Mouse (Mus musculus) embryo, embryonic 11 days (tissue): ENCODE results near the gene Smap2.
"Not testable (repeated sequence)": the region's sequence is repeated elsewhere in the genome, so short reads cannot be mapped to it uniquely, and the experiment has no call there.

ENCODE experiments used
- DNase-seq: peaks from one replicate; pipeline ENCODE4 v3.0.0-alpha.2; 2015

The Smap2 gene

DNA sequence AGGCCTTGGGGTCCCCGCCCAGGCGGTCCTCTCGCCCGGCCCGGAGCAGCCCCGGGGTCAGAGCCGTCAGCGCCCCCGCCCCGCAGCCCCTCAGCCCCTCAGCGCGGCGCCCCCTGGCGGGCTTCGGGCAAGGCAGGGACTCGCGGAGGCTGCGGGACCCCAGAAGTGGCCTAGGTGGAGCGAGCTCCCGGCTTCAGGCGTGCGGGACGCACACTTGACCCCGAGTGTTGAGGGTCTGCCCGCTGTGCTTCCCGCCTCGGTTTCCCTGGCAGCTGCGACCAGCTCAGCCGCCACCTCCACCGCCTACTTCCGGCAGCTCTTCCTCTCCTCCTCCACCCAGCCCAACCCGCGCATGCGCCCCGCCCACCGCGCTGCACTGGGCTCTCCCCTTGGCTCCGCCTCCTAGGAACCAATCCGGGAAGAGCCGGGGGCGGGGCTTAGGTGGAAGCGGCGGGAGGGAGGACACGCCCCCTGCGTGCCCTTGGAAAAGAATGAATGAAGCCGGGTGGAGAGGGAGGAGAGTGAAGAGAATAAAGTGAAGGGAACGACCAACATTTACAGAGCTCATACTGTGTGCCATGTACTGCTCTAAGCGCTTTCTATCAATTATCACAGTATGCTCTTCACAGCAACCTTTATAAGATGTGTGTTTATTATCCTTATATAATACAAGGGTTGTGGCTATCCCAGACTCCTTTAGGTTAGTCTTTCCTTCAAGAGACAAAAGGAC lies at the start of gene Smap2:
Gene Smap2, minus strand, starts transcription at position 320 of the 730 bp plus-strand sequence.
- DNase-seq, result peak; percentile 100

DNA sequence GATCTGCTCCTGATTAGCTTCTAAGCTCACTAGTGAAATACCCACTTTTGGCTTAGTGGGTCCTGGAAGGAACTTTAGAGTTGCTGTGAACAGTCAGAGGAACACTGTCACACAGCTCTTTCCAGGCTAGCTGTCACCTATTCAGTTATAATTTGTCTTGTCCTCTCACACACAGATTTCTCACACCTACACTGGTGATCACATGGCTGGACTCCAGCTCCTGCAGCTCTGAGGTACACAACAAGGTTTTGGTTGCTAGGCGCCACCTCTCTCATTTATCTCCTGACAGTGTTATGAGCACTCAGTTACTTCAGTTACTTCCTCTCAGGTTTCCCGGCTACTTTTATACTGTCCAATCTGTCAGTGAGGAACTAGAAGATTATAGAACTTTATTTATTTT lies 48.3 kb upstream of the Smap2 start:
- DNase-seq, result no peak

DNA sequence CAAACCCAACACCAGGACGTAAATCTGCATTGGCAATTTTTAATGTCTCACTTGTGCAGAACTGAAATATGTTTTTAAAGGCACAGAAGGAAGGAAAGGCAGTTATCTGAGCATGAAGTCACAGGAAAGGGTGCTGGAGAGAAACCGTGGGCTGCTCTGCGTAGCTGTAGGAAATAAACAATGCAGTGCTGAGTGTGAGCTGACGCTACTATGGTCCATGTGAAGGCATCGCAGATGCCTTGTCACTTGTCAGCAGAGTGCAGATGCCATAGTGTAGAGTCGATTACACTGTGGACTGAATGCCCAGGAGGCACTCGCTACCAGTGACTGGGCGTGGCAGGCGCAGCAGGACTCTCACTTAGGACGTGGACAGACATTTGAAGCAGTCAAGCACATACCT lies 42.2 kb upstream of the Smap2 start:
- not testable (repeated sequence) for DNase-seq

DNA sequence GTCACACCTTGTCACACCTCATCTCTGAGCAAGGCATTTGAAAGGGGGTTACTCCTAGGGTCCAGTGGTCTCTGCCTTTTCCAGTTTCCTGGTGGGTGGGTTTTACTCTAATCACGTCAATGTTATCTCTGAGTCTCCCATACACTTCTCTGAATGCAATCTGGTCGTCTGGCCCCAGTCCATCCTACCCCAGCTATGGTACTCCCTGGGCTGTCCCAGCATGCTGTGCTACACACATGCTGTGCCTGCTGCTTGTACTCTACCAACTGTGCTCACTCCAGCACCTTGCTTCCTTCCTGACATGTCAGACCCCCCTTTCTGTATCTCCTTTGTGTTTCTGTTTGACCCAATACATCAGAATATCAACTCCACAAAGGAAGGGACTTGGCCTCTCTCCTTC lies 40.0 kb upstream of the Smap2 start:
- no peak for DNase-seq

DNA sequence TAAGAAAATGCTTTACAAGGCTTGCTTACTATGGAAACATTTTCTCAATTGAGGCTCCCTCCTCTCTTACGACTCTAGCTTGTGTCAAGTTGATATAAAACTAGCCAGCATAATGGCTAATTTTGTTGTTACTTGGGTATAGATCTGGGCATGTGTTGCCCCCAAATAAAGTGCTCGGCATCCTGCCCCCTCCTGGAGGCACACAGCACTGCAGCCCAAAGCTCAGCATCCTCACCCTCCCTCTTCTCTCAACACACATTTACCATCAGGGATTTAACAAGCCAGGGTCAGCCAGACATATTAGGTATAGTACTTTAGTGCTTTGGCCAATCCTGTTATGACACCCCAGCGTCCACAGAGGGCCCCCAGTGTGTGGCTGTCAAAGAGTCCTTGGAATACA lies 39.3 kb upstream of the Smap2 start:
- DNase-seq, result peak; percentile 10

DNA sequence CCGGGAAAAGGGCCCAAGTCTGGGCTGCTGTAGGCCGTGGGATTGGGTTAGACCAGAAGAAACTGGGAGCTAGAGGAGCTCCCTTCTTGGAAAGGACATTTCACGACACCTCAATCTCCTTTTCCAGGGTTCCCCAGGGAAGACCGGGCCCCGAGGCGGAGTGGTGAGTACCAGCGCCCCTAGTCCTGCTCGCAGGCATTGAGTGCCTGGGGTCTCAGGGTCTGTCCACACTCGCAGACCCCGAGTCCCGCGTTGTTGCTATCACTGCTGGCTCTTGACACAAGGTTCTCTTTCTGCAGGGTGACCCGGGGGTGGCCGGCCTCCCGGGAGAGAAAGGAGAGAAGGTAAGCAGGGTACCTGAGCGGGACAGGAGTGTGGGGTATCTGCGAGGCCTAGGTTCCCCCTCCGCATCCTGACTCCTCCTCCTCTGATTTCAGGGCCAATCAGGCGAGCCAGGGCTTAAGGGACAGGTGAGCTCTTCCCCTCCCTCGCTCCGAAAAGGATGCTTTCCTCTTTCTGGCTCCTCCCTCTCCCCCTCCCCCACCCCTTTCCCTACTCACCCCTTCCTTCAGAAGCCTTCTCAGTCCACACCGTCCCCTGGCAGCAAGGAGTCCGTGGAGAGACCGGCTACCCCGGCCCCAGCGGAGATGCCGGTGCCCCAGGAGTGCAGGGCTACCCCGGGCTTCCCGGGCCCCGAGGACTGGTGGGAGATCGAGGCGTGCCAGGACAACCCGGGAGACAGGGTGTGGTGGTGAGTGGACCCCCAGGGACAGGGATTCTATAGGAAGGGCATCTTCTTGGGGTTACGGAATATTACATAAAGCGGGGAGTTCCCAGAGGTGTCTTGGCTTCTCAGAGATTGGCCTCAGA lies 35.6 kb upstream of the Smap2 start:
- DNase-seq, result peak; percentile 22

DNA sequence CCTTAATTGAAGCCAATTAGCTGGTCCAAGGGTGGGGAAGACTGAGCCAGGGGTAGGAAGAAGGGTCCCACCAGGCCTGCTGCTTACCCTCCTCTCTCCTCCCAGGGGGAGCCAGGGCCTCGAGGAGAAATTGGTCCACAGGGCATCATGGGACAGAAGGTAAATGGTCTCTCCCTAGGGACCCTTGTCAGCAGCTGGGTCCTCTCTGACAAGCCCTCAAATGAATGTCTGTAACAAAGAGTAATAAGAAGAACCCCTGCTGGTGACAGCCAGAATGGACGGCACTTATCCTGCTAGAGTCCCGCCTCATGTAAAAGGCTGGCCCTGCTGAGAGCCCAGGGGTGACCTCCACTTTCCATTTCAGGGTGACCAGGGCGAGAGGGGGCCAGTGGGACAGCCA lies 34.8 kb upstream of the Smap2 start:
- DNase-seq, result peak; percentile 29

DNA sequence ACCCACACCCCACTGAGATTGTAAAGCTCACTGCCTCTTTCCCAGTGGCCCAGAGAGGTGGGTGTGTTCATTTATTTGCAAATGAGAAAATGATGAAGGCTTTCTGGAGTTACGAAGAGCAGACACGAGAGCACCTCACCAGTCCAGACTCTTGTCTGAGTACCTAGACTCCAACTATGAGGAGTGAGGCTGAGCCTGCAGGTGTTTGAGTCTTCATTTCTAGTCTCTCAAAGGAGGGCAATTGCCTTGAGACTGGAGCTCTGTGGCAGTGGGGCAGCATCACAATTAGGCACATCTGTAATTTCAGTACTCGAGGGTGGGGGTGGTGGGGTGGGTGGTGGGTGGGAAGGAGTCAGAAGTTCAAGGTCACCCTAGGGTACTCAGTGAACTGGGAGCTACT lies 25.9 kb upstream of the Smap2 start:
- no peak for DNase-seq

DNA sequence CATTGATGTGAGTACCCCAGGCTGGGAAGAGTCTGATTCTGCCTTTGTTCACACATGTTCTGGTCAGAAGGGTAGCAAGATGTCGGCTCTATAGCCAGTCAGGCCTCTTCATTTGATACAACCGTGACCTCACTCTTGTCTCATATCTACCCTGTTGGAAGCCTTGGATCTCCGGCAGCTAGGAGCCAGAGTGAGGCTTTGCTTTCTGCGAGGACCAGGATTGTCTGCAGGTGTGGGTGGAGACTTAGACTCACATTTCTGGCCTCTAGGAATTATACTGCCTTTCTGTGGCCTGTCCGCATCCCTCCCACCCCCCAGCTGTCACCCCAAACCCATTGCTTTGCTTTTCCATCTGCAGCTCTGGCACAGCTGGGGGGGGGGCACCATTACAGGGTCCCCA lies 25.4 kb upstream of the Smap2 start:
- DNase-seq, result no peak

DNA sequence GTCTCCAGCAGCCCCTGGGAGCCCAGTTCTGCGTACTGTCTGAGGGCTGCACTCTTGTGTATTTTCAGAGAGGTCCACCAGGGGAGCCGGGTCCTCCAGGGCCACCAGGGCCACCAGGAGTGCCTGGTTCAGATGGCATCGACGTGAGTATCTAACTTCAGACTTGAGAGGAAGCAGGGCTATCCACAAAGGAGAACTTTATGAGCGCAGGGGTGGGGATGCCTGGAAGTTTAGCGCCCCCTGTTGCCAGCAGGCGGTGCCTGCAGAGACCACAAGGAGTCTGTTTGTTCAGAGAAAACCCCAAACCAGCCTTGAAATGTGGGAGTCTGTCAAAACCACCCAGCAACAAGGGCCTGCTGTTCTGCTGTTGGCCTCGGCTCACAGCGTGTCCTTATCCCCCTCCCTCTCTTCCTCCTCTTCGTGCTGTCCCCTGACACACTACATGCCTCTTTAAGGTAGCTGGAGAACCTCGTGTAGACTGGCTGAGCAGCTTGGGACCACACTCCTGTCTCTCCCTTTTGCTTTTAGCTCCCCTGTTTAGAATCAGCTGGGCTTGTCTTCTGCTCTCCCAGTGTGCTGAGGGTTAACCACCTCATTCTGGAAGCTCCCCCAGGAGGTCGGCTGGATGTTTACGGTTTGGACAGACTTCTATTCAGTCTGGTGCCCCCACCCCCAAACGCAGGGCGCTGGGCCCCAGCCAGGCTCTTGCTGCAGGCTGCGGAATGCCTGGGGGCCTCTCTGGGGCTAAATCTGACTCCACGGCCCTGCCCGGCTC lies 24.0 kb upstream of the Smap2 start:
- DNase-seq, result peak; percentile 81

DNA sequence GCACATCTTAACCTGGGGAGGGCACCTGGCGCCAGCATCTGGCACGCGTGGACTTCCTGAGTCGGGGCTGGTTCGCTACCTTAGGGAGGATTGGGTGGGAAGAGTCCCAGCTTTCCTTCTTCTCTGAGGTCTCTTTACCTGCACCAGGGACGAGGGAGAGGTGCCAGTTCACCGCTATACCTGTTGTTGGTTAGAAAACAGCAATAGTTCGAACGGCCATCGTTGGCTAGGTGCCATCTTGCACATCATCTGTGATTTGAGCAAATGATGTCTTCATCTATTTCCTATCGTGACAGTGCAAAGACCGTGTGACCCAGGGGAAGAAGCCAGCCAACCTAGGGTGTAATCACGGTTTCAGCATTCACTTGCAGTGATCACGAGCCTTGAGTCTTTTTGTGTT lies 23.3 kb upstream of the Smap2 start:
- no peak for DNase-seq

DNA sequence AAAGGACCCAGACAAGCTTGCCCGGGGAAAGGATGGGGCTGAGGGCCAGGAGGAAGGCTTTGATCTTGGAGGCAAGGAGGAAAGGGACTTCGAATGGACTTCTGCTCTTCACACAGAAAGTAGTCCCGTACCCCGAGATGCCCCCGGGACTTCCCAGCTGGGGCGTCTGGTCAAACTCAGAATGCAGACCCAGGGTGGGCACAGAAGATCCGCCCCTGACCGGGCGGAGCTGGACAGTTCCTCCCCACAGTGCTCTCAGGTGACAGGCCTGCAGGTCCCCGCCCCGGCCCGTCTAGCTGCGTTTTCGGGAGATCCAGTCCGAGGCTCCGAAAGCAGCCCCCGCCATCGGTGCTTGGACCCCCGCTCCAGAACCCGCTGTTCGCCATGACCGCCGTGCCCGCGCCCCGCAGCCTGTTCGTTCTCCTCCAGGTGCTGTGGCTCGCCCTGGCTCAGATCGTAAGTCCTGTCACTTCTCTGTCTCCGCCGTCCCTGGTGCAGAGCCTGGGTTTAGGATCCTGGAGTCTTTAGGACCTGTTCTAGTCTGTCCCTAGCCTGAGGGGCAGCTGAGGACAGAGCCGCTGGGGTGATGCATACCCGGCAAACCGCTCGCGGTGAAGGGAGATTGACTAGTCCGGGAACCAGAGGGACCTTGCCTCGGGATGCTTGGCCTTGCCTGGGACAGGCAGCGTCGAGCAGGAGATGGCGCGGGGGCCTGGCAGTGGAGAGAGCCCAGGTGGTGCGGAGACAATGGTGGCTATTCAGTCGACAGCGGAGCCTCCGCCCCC lies 22.5 kb upstream of the Smap2 start, which contains the start of gene Col9a2:
Gene Col9a2, plus strand, starts transcription at position 55 of the 785 bp plus-strand sequence.
- peak; percentile 57 for DNase-seq

DNA sequence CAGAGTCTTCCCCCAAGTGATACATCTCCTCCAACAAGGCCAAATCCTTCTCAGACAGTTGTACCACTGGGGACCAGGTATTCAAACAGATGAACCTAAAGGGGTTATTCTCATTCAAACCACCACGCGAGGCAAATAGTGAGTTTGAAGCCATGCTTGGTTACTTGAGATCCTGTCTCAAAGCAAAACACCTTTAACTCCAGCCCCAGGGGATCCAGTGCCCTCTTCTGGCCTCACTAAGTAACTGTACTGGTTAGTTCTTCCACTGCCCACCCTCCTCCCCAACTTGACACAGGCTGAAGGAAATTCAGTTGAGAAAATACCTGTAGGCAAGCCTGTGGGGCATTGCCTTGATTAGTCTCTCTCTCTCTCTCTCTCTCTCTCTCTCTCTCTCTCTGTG lies 16.0 kb upstream of the Smap2 start:
- DNase-seq, result no peak

DNA sequence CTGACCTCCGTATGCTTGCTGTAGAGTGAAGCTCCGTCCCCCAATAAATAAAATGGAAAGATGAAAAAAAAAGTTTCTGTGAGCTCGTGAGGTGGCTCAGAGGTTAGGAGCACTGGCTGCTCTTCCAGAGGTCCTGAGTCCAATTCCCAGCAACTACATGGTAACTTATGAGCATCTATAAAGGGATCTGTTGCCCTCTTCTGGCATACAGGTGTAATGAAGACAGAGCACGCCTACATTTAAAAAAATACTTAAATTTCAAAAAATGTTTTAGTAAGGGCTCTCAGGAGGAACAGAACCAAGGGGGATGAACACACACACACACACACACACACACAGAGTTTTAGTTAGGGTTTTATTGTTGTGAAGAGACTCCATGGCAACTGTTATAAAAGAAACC lies 14.4 kb upstream of the Smap2 start:
- DNase-seq, result no peak

DNA sequence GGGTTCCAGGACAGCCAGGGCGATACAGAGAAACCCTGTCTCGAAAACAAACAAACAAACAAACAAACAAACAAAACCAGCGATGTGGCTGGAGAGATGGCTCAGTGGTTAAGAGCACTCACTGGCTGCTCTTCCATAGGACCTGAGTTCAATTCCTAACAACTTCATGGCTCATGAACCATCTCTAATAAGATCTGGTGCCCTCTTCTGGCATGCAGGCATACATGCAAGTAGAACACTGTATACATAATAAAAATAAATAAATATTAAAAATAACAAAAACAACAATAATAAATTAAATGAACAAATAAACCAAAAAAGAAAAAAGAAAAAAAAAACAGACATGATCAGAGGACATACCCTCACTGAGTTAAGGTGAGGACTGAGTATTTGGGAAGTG lies 12.6 kb upstream of the Smap2 start:
- DNase-seq, result no peak

DNA sequence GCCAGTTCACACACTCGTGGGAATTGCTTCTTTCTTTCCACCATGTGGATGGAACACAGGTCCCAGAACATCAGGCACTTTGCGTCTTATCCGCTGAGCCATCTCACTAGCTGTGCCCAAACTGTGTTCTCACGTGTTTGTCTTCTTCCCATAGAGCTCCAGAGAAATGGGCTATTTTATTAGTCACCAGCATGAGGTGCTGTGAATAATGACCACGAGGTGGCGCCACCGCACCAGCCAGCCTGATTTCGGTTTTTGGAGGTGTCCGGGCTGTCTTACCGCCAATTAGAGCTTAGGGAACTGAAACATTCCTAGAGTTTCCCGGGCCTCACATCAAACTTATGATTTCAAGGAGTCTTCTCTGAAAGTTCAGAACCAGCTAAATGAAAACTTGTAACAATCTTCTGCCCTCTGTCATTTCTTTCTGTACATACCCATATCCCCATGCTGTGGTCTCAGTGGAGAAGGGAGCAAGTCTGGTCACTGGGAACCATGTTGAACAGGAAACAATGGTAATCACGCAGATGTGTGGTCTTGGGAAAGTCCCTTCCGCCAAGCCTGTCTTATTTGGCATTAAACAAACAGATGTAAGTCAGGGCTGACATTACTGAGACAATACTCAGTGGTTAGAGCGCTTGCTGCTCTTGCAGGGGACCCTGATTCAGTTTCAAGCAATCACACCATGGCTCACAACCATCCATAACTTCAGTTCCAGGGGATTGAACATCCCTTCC lies 11.8 kb upstream of the Smap2 start:
- peak; percentile 73 for DNase-seq

DNA sequence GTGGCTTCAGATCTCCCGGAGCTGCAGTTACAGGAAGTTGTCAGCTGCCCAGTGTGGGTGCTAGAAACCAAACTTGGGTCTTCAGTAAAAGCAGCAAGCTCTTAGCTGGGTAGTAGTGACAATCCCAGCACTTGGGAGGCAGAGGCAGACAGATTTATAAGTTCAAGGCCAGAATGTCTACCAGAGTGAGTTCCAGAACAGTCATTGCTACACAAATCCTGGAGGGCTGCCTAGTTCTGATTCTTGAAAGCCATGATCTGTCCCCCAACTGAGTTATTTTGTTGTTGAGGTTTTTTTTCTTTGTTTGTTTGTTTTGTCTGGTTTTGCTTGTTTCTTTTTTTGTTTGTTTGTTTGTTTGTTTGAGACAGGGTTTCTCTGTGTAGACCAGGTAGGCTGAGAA lies 11.1 kb upstream of the Smap2 start:
- no peak for DNase-seq

DNA sequence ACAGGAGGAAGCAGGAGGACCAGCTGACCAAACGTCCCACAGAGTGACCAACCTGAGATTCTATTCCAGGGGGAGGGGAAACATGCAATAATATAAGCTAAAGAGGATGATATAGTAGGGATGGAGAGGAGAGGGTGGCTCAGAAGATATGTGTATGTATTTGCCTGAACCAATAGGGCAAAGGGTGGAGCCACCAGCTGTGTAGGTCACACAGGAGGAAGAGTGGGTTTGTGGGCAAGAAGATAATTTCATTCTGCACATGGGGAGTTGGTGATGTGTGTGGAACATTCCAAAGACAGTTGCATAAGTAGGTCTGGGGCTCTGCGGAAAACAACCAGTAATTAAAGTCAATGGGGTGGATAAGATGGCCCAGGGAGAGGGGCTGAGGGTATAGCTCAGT lies 8.6 kb upstream of the Smap2 start:
- DNase-seq, result no peak

DNA sequence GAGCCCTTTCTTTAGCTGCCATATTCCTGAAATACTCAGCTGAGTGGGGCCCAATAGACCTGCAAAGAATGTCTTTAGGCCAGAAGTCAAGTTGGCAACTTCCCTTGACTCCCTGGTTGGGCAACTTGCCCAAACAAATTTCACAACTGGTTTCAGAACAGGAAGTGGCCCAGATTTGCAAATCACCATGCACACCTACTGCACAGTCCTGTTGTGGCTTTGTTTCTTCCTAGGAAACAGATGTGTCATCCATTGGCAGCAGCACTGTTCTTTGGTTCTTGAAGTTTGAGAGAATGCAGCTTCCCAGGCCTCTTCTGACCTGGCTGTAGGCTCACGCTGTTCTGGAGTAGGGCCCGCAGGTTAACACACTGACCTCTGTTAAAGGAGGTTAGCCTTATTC lies 6.9 kb upstream of the Smap2 start:
- DNase-seq, result no peak

DNA sequence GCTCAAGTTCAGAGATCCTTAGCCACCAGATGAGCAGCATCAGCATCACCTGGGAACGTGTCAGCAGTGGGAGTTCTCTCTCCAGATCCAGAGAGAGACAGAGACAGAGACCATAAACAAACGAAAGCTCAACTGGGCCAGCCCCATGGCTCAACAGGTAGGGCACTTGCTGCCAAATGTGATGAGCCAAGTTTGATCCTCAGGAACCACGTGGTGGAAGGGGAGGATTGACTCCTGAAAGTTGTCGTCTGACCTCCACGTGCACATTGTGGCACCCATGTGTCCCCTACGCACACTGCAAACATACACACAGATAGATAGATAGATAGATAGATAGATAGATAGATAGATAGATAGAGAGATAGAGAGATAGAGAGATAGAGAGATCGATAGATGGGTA lies 6.4 kb upstream of the Smap2 start:
- no peak for DNase-seq

DNA sequence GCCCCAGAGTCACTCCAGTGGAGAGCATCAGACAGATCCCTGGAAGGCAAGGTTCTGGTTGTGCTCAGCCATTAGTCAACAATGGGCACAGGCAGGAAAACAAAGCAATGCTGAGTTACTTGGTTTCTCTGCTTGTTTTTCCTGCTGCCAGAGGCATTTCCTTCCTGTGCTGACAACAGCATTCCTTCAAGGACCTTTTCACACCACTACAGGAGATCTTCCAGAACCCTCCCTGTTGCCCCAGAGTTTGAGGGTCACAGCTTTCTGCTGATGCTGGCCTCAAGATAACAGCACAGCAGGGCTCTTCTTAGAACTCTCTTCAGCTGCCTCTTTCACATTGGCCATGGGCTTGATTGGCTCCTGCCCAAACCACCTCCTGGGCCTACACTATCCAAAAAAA lies 4.9 kb upstream of the Smap2 start:
- no peak for DNase-seq
